ENCODE assay signal across 9 mouse cellular contexts in the genomic region with DNA sequence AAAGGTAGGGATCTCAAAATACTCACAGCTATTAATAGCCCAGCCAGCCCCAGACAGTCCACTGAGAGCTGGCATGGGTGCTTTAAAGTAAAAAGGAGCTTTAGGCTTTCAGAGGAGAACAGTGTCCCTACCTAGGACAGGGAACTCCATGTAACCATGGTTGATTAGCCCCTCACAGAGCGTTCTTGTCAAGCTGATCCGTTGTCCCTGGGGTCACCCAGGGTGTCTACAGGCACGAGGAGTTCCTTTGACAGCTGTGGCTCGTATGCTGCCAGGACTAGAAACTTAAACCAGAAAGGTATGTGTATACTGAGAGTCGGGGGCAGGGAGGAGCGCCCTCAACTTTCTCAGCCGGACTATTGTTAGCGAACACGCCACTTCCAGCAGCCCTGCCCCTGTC. TPM values are rescaled to one million over a fixed set of nuclear protein-coding genes. Genes with fewer than 3 reads are reported as not detected.
DNase-seq lines count a peak whose midpoint lies in the region; ATAC-seq and TF ChIP-seq lines count a peak whose summit lies in the region.
"Had no signal": no experiment of that assay in that cellular context is flagged by ENCODE, and none has a peak within 500 bp of the region (broad histone marks: within the 10 kb centered on the region; RNA-seq: fewer than 3 reads in every experiment).

No protein-coding gene starts in this region.

- TF ChIP-seq POLR2A in bone marrow macrophage, adult 2 months (IDR thresholded peaks at IDR 0.05; ENCODE audit: borderline replicate concordance, low read depth, low read length) = no peak

- no peaks in the 10 kb centered on the region for H3K9me3 ChIP-seq in heart, embryonic 15.5 days (replicated peaks)
- H3K9me3 ChIP-seq in liver, postnatal 0 days (ENCODE audit: low read length) = no peaks in the 10 kb centered on the region

- peak overlapping the region; percentile 74 for H3K4me2 ChIP-seq in heart, embryonic 15.5 days
- peak overlapping the region; percentile 93 for H3K4me2 ChIP-seq in liver, postnatal 0 days (ENCODE audit: low read depth, low read length)

- no peak for TF ChIP-seq EP300 in liver, postnatal 0 days (IDR thresholded peaks at IDR 0.05; ENCODE audit: low read depth)

- peak overlapping the region; percentile 83 for H3K9ac ChIP-seq in heart, embryonic 15.5 days
- no peak overlapping the region for H3K9ac ChIP-seq in liver, postnatal 0 days (replicated peaks)

- no peak for ATAC-seq in heart, embryonic 15.5 days (replicated peaks; ENCODE audit: insufficient number of reproducible peaks, insufficient read depth, low FRiP score, low read depth)
- no peak for ATAC-seq in liver, postnatal 0 days
- no peak for ATAC-seq in activated CD4-positive, CD25-positive, alpha-beta regulatory T cell, adult 4 months

- H3K36me3 ChIP-seq in heart, embryonic 15.5 days = peaks cover 42% of the 10 kb centered on the region
- peaks cover 31% of the 10 kb centered on the region for H3K36me3 ChIP-seq in liver, postnatal 0 days (replicated peaks; ENCODE audit: insufficient read depth, low read length)

- H3K27ac ChIP-seq in bone marrow macrophage, adult 2 months (ENCODE audit: insufficient read depth, low read depth, low read length) = no peak overlapping the region
- peak overlapping the region; percentile 98 for H3K27ac ChIP-seq in heart, embryonic 15.5 days
- H3K27ac ChIP-seq in liver, postnatal 0 days (ENCODE audit: low read depth) = no peak overlapping the region

- WGBS in heart, embryonic 15.5 days = 15% methylated on average over 9 of the region's 9 CpGs
- 63% methylated on average over 9 of the region's 9 CpGs for WGBS in liver, postnatal 0 days (ENCODE audit: insufficient replicate concordance)

- peaks cover 8% of the 10 kb centered on the region for H3K4me1 ChIP-seq in bone marrow macrophage, adult 2 months (ENCODE audit: control insufficient read depth, insufficient read depth, low read length)
- H3K4me1 ChIP-seq in heart, embryonic 15.5 days (replicated peaks) = peaks cover 40% of the 10 kb centered on the region
- peaks cover 30% of the 10 kb centered on the region for H3K4me1 ChIP-seq in liver, postnatal 0 days (ENCODE audit: insufficient read depth)

- peak; percentile 47 for DNase-seq in cerebellum, adult 9-10 months
- DNase-seq in cerebellum, adult 11 months = no peak
- DNase-seq in liver, postnatal 0 days = no peak
- DNase-seq in c-Kit-positive CD71-positive TER-119-positive erythroid progenitor cells, embryonic 14.5 days (ENCODE audit: low spot score) = no peak
- no peak for DNase-seq in layer of hippocampus, postnatal 36 days
- DNase-seq: cerebellum, adult 8-10 months had no signal

- peak overlapping the region; percentile 96; the same call in 1 of the 2 replicates for H3K4me3 ChIP-seq in bone marrow macrophage, adult 2 months (ENCODE audit: insufficient read depth, low read length)
- H3K4me3 ChIP-seq in heart, embryonic 15.5 days = peak overlapping the region; percentile 99
- H3K4me3 ChIP-seq in liver, postnatal 0 days (ENCODE audit: low read depth, low read length) = no peak overlapping the region

- no peaks in the 10 kb centered on the region for H3K27me3 ChIP-seq in heart, embryonic 15.5 days
- H3K27me3 ChIP-seq in liver, postnatal 0 days (ENCODE audit: insufficient read depth, low read length) = no peaks in the 10 kb centered on the region

- TF ChIP-seq CTCF in bone marrow macrophage, adult 2 months (IDR thresholded peaks at IDR 0.05; ENCODE audit: low read depth, low read length) = no peak
- no peak for TF ChIP-seq CTCF in liver, postnatal 0 days (IDR thresholded peaks at IDR 0.05; ENCODE audit: low read depth)

RNA-seq across cellular contexts. Expression of a gene that starts 0.3 kb away (rescaled TPM):
- polyA plus RNA-seq in bone marrow macrophage, adult 2 months (2012; ENCODE audit: insufficient read depth, insufficient read length, missing spikeins) = 69.3 and 70.9 TPM in 2 replicates
- 105 and 113 TPM in 2 replicates for polyA plus RNA-seq in heart, embryonic 15.5 days (2015; fragmentation: Nextera tagmentation; extraction: Ambion mirVana)
- 52.3 and 56.9 TPM in 2 replicates for polyA plus RNA-seq in liver, postnatal 0 days (2015; fragmentation: Nextera tagmentation; extraction: Ambion mirVana)
- total RNA-seq in layer of hippocampus, postnatal 36 days (2021) = 100 to 1,000 TPM in 1 of 2 experiments, 10 to 100 TPM in 1; 97.6 to 100 TPM
- 100 to 1,000 TPM; 164 to 197 TPM for polyA plus RNA-seq in activated CD4-positive, CD25-positive, alpha-beta regulatory T cell, adult 4 months (2017; shearing (Covaris generic))

RNA-seq across cellular contexts. Expression of a gene that starts 1.8 kb away (rescaled TPM):
- polyA plus RNA-seq in bone marrow macrophage, adult 2 months (2012; ENCODE audit: insufficient read depth, insufficient read length, missing spikeins) = 50.3 and 52.9 TPM in 2 replicates
- polyA plus RNA-seq in heart, embryonic 15.5 days (2015; fragmentation: Nextera tagmentation; extraction: Ambion mirVana) = 153 and 163 TPM in 2 replicates
- polyA plus RNA-seq in liver, postnatal 0 days (2015; fragmentation: Nextera tagmentation; extraction: Ambion mirVana) = 60.0 and 63.0 TPM in 2 replicates
- 100 to 1,000 TPM; 166 to 167 TPM for total RNA-seq in layer of hippocampus, postnatal 36 days (2021)
- 10 to 100 TPM; 22.0 to 28.7 TPM for polyA plus RNA-seq in activated CD4-positive, CD25-positive, alpha-beta regulatory T cell, adult 4 months (2017; shearing (Covaris generic))

RNA-seq across cellular contexts. Expression of a gene that starts 4.8 kb away (rescaled TPM):
- polyA plus RNA-seq in bone marrow macrophage, adult 2 months (2012; ENCODE audit: insufficient read depth, insufficient read length, missing spikeins) = 25.8 and 27.7 TPM in 2 replicates
- polyA plus RNA-seq in heart, embryonic 15.5 days (2015; fragmentation: Nextera tagmentation; extraction: Ambion mirVana) = 33.2 and 39.7 TPM in 2 replicates
- 28.1 and 28.2 TPM in 2 replicates for polyA plus RNA-seq in liver, postnatal 0 days (2015; fragmentation: Nextera tagmentation; extraction: Ambion mirVana)
- total RNA-seq in layer of hippocampus, postnatal 36 days (2021) = 10 to 100 TPM; 14.5 to 15.4 TPM
- polyA plus RNA-seq in activated CD4-positive, CD25-positive, alpha-beta regulatory T cell, adult 4 months (2017; shearing (Covaris generic)) = 10 to 100 TPM; 44.0 to 48.0 TPM

RNA-seq across cellular contexts. Expression of a gene that starts 26.0 kb away (rescaled TPM):
- 34.4 and 38.2 TPM in 2 replicates for polyA plus RNA-seq in bone marrow macrophage, adult 2 months (2012; ENCODE audit: insufficient read depth, insufficient read length, missing spikeins)
- polyA plus RNA-seq in heart, embryonic 15.5 days (2015; fragmentation: Nextera tagmentation; extraction: Ambion mirVana) = 44.6 and 66.2 TPM in 2 replicates
- polyA plus RNA-seq in liver, postnatal 0 days (2015; fragmentation: Nextera tagmentation; extraction: Ambion mirVana) = 11.2 and 12.5 TPM in 2 replicates
- 10 to 100 TPM; 86.5 to 91.9 TPM for total RNA-seq in layer of hippocampus, postnatal 36 days (2021)
- 10 to 100 TPM; 21.9 to 30.2 TPM for polyA plus RNA-seq in activated CD4-positive, CD25-positive, alpha-beta regulatory T cell, adult 4 months (2017; shearing (Covaris generic))

RNA-seq across cellular contexts. Expression of a gene that starts 28.8 kb away (rescaled TPM):
- polyA plus RNA-seq in bone marrow macrophage, adult 2 months (2012; ENCODE audit: insufficient read depth, insufficient read length, missing spikeins) = 14.5 and 15.4 TPM in 2 replicates
- 32.8 and 44.9 TPM in 2 replicates for polyA plus RNA-seq in heart, embryonic 15.5 days (2015; fragmentation: Nextera tagmentation; extraction: Ambion mirVana)
- polyA plus RNA-seq in liver, postnatal 0 days (2015; fragmentation: Nextera tagmentation; extraction: Ambion mirVana) = 5.2 and 6.2 TPM in 2 replicates
- 10 to 100 TPM; 18.4 to 20.0 TPM for total RNA-seq in layer of hippocampus, postnatal 36 days (2021)
- 1 to 10 TPM; 2.8 to 4.1 TPM for polyA plus RNA-seq in activated CD4-positive, CD25-positive, alpha-beta regulatory T cell, adult 4 months (2017; shearing (Covaris generic))
